Mouse (Mus musculus) ES-E14 (cell line): ENCODE measurements around the gene Lad1.

Experiments
- CHD2 ChIP-seq: IDR thresholded peaks from 2 replicates; pipeline ENCODE4 v1.6.1; 2014; ENCODE audit warnings: mild to moderate bottlenecking, low read depth, low read length, inconsistent platforms
- HCFC1 ChIP-seq: IDR thresholded peaks from 2 replicates; pipeline ENCODE4 v1.6.1; 2012; ENCODE audit warnings: low read length, inconsistent platforms, borderline replicate concordance; ENCODE audit not compliant: insufficient read depth
- MAFK ChIP-seq: IDR thresholded peaks from 2 replicates; pipeline ENCODE4 v1.6.1; 2014; ENCODE audit warnings: mild to moderate bottlenecking, low read depth, low read length, inconsistent platforms; ENCODE audit not compliant: insufficient read depth
- ZC3H11A ChIP-seq: IDR thresholded peaks from 2 replicates; pipeline ENCODE4 v1.6.1; 2012; ENCODE audit warnings: low read depth, mild to moderate bottlenecking, inconsistent platforms, low read length, borderline replicate concordance
- ZNF384 ChIP-seq: IDR thresholded peaks from 2 replicates; pipeline ENCODE4 v1.6.1; 2012; ENCODE audit warnings: low read depth, low read length, inconsistent platforms

GRCm38 (mm10) chr1:135820071-135820470 lies 1.7 kb downstream of the Lad1 start:
- TF ChIP-seq HCFC1 (no peak), ZNF384 (no peak), CHD2 (no peak), ZC3H11A (no peak), MAFK (no peak)
